Mouse (Mus musculus) megakaryocyte-erythroid progenitor cell, adult 5-6 weeks (primary cell): ENCODE data around the gene Tbxas1. TPM values are rescaled to one million over a fixed set of nuclear protein-coding genes. Genes with fewer than 3 reads are reported as not detected.

ENCODE experiments used
- ATAC-seq: replicated peaks from 2 replicates; pipeline ENCODE4 v1.8.0; 2016; ENCODE audit warnings: mild to moderate bottlenecking, inconsistent platforms; ENCODE audit not compliant: severe bottlenecking, poor library complexity, low FRiP score, low TSS enrichment
- total RNA-seq, 2 experiments: library from RNA; stranded (forward) in 1 of 2; stranded (reverse) in 1 of 2; fragments of 200-1000, 215-1000 nt in 1 of 2; fragments of >200 nt in 1 of 2; fragmentation: Nextera tagmentation in 1 of 2; gene quantifications; 2 replicates each; pipeline ENCODE4 v1.2.3; 2014 to 2017

The Tbxas1 gene
- total RNA-seq, 2 experiments from 2014 or later: 1.6 to 2.5 TPM

DNA sequence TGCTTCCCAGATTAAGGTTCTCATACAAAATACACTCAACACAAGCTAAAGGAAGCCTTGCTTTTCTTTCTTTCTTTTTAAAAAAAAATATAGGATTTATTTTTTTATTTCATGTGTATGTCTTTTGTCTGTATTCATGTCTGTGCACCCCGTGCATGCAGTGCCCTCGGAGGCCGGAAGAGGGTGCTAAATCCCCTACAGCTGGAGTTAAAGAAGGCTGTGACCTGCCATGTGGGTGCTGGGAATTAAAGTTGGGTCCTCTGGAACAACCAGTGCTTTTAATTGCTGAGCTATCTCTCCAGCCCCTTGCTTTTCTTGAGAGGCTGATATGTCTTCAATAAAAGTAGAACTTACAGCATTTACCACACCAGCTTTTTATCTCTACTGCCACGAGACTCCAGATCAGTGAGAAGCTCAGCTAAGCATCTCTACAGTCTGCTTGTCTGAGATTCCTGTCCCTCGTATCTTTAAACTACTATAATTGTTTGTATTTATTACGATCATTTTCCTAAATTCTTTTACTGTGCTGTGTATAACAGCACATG is 24.4 kb upstream of the Tbxas1 start:
- ATAC-seq: no peak

GRCm38 (mm10) chr6:38851740-38852139 is 23.5 kb upstream of the Tbxas1 start:
- ATAC-seq: peak; percentile 43

DNA sequence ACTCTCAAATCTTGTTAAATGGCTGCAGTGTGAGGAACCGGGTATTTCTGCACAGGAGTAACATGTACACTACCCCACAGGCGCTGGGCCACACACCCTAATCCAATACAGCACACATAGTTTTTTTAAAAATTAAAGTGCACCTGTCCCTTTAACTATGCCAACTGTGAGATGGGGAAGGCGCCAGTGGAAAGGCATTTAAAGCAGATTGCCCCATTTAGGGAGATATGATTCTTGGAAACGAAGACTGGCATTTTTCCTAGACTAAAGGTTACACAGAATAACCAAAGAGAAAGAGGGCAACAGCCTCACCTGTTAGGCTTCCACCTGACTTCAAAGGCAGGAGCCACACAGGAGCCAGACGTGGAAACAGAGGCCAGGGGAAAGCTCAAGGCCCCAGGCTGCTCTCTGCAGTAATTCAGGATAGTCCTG is 21.6 kb upstream of the Tbxas1 start:
- no peak for ATAC-seq

DNA sequence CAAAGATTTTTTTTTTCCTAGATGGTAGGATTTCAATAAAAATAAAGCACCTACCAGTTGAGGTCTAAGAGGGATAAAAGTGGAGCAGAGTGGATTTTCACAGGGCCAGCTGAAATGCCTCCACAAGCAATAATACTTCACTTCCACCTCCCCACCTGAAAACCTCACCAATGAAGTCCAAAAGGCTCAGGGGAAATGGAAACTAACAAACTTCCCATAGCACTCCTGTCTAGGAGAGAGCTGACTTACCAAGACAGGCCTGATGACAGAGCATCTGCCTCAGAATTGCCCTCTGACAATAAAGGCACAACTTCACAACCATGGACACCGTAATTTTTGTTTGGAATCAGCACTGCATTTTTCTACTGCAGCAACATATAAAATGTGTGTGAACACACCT is 15.4 kb upstream of the Tbxas1 start:
- no peak for ATAC-seq

DNA sequence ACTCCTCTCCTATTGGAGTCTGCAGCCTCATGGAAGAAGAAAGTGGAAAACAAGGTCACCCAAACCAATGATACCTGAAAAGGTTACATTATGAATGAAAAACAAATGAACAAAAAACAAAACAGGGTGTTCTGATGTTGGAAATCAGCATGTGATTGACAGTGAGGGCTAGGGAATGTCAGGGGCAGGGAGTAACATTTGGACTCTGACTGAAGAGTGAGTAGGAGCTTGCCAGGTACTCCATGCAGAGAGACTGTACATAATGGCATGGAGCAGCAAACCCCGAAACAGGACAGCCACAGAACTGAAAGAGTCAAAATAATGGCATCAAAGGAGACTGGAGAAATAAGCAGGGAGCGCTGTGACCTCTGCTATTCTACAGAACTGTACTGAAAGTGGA is 14.9 kb upstream of the Tbxas1 start:
- ATAC-seq: no peak

DNA sequence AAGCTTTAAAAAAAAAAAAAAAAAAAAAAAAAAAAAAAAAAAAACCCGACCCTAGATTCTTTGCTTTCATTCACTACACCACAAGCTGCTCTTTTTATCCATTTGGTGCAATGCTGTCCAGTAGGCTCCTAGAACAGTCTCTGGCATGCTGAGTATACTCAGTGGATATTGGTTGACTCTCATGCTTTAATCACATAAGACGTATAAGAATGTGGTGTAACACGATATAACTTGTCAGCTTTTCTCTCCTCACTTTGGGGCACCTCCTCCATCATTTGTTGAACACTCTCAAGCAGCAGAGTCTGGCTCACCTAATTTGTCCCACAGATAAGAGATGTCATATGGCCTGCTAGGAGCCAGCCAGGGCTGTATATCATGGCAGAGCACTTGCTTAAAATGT is 11.6 kb upstream of the Tbxas1 start:
- peak; percentile 69 for ATAC-seq

- ATAC-seq: no peak; the same call in 1 of the 2 replicates
Observed at GRCm38 (mm10) chr6:38865805-38866204, 9.4 kb upstream of the Tbxas1 start.

DNA sequence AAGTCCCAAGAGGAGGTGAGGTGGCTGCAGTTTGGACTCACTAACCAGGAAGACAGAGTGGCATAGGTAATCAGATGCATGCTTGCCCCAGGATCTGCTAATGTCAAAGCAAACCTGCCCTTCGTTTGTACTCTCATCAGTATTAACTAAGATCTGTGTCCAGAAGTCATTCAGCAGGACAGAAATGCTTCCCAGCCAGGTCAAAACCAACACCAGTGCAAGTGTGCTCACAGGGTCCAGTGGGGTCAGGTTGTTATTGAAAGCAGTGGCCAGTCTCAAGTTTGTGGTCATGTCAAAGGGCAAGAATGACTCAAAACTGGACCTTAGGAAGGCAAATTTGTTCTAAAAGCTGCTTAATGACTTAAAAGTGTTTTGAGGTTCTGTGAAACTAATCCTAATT is 8.8 kb upstream of the Tbxas1 start:
- ATAC-seq: no peak

GRCm38 (mm10) chr6:38866761-38867160 is 8.4 kb upstream of the Tbxas1 start:
- ATAC-seq: no peak

GRCm38 (mm10) chr6:38867291-38867690 is 7.9 kb upstream of the Tbxas1 start:
- ATAC-seq: no peak

DNA sequence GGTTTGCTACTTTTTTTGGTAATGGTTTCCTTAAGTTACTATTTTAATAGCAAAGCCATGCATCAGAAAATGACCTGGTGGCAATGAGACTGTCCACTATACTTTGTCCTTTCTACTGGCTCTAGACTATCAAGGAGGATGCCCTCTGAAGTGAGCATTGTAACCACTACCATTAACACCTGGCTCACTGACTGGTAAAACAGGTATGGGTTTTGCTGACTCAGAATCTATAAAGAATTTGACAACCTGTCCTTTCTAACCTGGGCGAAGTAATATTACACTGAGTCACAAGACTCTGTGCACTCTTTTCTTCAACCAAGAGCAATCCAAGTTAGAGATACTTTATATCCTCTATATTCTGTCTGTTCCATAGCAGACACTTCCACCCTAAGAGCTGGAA is 6.2 kb upstream of the Tbxas1 start:
- ATAC-seq: no peak

DNA sequence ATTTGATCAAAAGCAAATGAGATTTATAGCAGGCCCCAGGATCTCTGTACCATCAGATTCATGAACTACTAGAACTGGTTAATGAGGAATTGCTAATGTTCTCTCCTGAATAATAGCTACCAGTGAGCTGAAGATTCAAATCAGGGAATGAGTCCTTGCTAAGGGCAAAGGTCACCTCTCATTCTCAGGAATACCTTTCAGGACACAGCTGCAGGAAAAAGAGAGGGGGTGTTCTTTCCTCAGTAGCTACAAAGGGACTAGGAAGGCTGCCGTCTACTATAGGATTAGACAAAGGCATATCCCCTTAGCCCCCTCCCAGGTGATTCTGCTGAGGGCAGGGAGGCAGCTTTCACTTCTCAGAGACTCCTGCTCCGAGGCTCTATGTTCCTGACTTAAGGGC is 5.1 kb upstream of the Tbxas1 start:
- no peak for ATAC-seq

- no peak for ATAC-seq
Observed at GRCm38 (mm10) chr6:38871051-38871450, 4.2 kb upstream of the Tbxas1 start.

GRCm38 (mm10) chr6:38873316-38873715 is 1.9 kb upstream of the Tbxas1 start:
- no peak for ATAC-seq

- ATAC-seq: peak; percentile 45; the same call in 1 of the 2 replicates
Observed at GRCm38 (mm10) chr6:38874035-38874434, 1.2 kb upstream of the Tbxas1 start.

DNA sequence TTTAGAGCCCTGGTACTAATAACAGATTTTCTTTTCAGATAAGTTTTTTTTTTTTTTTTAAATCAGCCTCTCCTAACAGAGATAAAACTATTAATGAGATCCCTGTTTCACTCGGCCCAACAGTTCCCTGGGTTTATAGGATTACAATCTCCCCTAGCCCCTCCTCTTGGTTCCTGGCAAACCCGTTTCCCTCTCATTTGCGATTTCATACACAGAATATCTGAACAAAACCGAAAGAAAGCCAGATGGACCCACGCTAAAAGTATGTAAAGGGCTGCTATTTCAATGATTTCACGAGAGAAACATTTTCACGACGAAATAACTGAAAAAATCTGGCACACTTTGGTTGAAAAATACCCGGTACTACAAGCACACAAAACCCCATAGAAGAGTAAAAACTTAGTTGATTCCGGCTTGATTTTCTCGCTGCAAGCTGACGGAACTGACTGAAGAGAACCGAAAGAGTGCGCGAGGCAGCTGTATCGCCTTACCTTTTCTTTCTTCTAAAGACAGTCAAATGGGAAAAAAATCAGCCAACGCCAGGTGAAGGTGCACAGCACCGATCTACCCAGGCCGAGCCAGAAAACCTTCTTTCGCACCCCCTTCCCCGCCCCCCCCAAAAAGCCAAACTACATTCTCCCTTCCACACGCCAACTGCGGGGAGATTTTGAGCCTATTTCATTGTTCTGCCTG is 493 bp upstream of the Tbxas1 start:
- ATAC-seq: peak; percentile 42; the same call in 1 of the 2 replicates

- peak; percentile 76 for ATAC-seq
Observed at GRCm38 (mm10) chr6:38876071-38876911, 1.1 kb downstream of the Tbxas1 start, which contains the start of gene Hipk2. Gene Hipk2 (minus strand): TSS chr6:38876165.

- no peak for ATAC-seq
Observed at GRCm38 (mm10) chr6:38877674-38878073, 2.5 kb downstream of the Tbxas1 start.

GRCm38 (mm10) chr6:38881468-38881867 is 6.3 kb downstream of the Tbxas1 start:
- no peak for ATAC-seq

GRCm38 (mm10) chr6:38881975-38882374 is 6.8 kb downstream of the Tbxas1 start:
- ATAC-seq: no peak
